Mouse (Mus musculus) forebrain, embryonic 16.5 days (tissue): ENCODE measurements around the gene Pdia2. TPM values are rescaled to one million over a fixed set of nuclear protein-coding genes. Genes with fewer than 3 reads are reported as not detected.
"Not testable (repeated sequence)": the region's sequence is repeated elsewhere in the genome, so short reads cannot be mapped to it uniquely, and the experiment has no call there.

Experiments
- ATAC-seq: fragments of 200-750 bp; cut with Nextera tagmentation; 2 replicates; pipeline ENCODE4 v1.8.0; 2017; ENCODE audit warnings: mild to moderate bottlenecking, moderate library complexity
- H3K27ac ChIP-seq: fragments of 300-500 bp; sonication (generic); 2 replicates; pipeline ENCODE4 v1.5.1; 2014; ENCODE audit warnings: low read length, control low read depth
- H3K27me3 ChIP-seq: fragments of 300-500 bp; sonication (generic); replicated peaks from 2 replicates; pipeline ENCODE4 v1.6.1; 2014; ENCODE audit warnings: low read length; ENCODE audit not compliant: control insufficient read depth, insufficient read depth
- H3K36me3 ChIP-seq: fragments of 300-500 bp; sonication (generic); 2 replicates; pipeline ENCODE4 v1.6.1; 2014; ENCODE audit not compliant: control insufficient read depth, insufficient read depth
- H3K4me1 ChIP-seq: fragments of 300-500 bp; sonication (generic); replicated peaks from 2 replicates; pipeline ENCODE4 v1.6.1; 2014; ENCODE audit warnings: low read length; ENCODE audit not compliant: control insufficient read depth, insufficient read depth
- H3K4me2 ChIP-seq: fragments of 300-500 bp; sonication (generic); 2 replicates; pipeline ENCODE4 v1.6.1; 2014; ENCODE audit warnings: mild to moderate bottlenecking, low read length, control low read depth
- H3K4me3 ChIP-seq: fragments of 300-500 bp; sonication (generic); replicated peaks from 2 replicates; pipeline ENCODE4 v1.5.1; 2014; ENCODE audit warnings: mild to moderate bottlenecking, low read length, control low read depth
- H3K9ac ChIP-seq: fragments of 300-500 bp; sonication (generic); replicated peaks from 2 replicates; pipeline ENCODE4 v1.6.1; 2014; ENCODE audit warnings: low read depth, low read length, control low read depth
- H3K9me3 ChIP-seq: fragments of 300-500 bp; sonication (generic); 2 replicates; pipeline ENCODE4 v1.6.1; 2016; ENCODE audit warnings: low read length; ENCODE audit not compliant: control insufficient read depth
- WGBS: fragments of 180-500 bp; shearing (Covaris S2); extraction: QIAGEN DNeasy Blood & Tissue Kit; methylation state at CpG from one replicate; pipeline ENCODE4 v1.1.7; 2014; 5-methylcytosine and 5-hydroxymethylcytosine counted together
- polyA plus RNA-seq: library from polyadenylated mRNA; unstranded; fragments of >200 nt; fragmentation: Nextera tagmentation; extraction: Ambion mirVana; gene quantifications from 2 replicates; pipeline ENCODE4 v1.2.1, GENCODE M21; 2015

The Pdia2 gene
- polyA plus RNA-seq, 1 experiment from 2014 or later, result not detected

DNA sequence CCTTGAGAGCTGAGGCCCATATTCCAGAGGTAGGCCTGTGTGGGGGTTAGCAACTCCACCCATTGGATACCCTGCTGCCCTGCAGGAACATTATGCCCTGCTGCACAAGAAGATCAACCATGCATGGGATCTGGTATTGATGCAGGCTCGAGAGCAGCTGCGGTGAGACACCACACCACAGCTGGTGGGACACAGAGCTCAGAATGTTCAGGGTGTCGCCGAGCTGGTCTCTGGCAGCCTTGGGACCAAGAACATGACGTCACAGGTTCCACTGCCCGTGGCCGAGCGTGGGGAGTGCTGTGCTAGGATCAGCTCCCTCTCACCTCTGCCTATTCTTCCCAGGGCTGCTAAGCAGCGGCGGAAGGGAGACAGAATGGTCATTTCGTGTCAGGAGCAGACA is 5.9 kb upstream of the Pdia2 start:
- 25% methylated on average over 11 of the region's 11 CpGs for WGBS

DNA sequence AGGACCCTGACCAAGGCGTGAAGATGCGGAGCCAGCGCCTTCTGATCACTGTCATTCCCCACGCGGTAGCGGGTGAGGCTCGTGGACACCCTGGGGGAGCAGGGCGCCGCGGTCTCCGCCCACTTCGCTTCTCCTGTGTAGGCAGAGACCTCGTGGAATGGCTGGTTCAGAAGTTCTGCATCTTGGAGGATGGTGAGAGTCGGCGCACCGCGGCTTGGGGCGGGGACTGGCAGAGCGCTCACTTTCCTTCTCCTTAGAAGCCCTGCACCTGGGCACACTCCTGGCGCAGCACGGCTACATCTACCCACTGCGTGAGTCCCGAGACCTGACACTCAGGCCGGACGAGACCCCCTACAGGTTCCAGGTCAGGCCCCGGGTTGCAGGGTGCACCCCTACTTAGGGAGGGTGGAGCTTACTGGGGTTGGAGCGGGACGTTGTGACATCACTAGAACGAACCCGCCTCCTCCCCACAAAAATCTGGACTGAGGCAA is 4.5 kb upstream of the Pdia2 start:
- Histone ChIP-seq H3K9ac (peak overlapping the region; percentile 12; the same call in 1 of the 2 replicates), H3K27ac (no peak overlapping the region), H3K4me3 (peak overlapping the region; percentile 48), H3K9me3 (no peaks in the 10 kb centered on the region), H3K36me3 (no peaks in the 10 kb centered on the region), H3K4me1 (peaks cover 17% of the 10 kb centered on the region), H3K4me2 (peak overlapping the region; percentile 81), H3K27me3 (peaks cover 30% of the 10 kb centered on the region)
- 2% methylated on average over 30 of the region's 30 CpGs for WGBS
- ATAC-seq, result peak; percentile 52

More for the DNA sequence above, 5.9 kb upstream of the Pdia2 start:
- Histone ChIP-seq H3K9ac (no peak overlapping the region), H3K4me2 (no peak overlapping the region), H3K4me1 (peaks cover 17% of the 10 kb centered on the region), H3K9me3 (no peaks in the 10 kb centered on the region), H3K4me3 (no peak overlapping the region), H3K36me3 (no peaks in the 10 kb centered on the region), H3K27ac (no peak overlapping the region), H3K27me3 (peaks cover 29% of the 10 kb centered on the region)
- ATAC-seq, result no peak

DNA sequence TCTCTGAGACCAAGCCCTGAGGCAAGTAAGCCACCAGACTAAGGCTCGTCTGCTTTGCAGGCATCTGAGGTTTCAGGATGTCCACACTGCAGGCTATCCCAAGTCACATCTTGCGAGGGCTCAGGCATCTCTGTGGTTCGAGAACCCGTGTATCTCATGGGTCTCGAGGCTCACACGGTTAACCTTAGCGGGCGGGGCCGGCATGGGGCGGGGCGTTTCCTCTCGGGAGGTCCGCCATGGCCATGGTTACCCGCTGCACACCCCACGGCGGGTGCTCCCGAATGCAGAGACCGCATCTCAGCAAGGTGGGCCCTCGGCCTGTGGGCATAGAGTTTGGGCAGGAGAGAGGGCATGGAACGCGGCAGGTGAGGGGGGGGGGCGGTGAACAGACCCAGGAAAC is 3.9 kb upstream of the Pdia2 start, which contains the start of gene Rgs11:
TSS of gene Rgs11 (plus strand) at position 215 of the 400 bp plus-strand sequence.
- peaks cover 30% of the 10 kb centered on the region for H3K27me3 ChIP-seq
- H3K4me3 ChIP-seq, result peak within 1 kb of the TSS; percentile 48
- H3K9ac ChIP-seq, result peak within 1 kb of the TSS; percentile 12; the same call in 1 of the 2 replicates
- H3K4me1 ChIP-seq, result peaks cover 17% of the 10 kb centered on the region
- no peak for ATAC-seq
- H3K27ac ChIP-seq, result no peak within 1 kb of the TSS
- 4% methylated on average over 21 of the region's 22 CpGs for WGBS
- no peaks in the 10 kb centered on the region for H3K9me3 ChIP-seq
- H3K36me3 ChIP-seq, result 0 out of 2 replicates have a peak, but pooled peaks cover 2% of the 10 kb centered on the region
- peak within 1 kb of the TSS; percentile 81 for H3K4me2 ChIP-seq

DNA sequence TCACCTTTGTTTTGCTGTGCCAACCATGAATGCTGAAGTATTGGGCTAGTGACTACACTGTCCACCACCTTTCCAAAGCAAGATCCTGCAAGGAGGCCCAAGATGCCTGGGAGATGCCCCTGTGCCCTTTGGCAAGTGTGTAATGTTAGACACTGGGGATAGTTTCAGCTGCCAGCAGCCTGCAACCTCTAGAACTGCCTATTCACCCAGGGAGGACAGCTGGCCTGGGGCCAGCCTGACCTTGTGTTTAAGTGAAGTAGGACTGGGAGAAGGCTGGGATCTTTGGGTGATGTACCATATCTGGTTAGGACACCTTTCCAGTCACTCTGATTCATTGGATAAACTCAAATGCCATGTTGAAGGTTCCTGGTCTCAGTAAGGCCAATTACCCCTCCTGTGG is 3.1 kb upstream of the Pdia2 start:
- Histone ChIP-seq H3K4me1 (peaks cover 17% of the 10 kb centered on the region), H3K27me3 (peaks cover 30% of the 10 kb centered on the region), H3K4me2 (no peak overlapping the region), H3K9ac (no peak overlapping the region), H3K27ac (no peak overlapping the region), H3K36me3 (0 out of 2 replicates have a peak, but pooled peaks cover 4% of the 10 kb centered on the region), H3K9me3 (no peaks in the 10 kb centered on the region), H3K4me3 (no peak overlapping the region)
- ATAC-seq, result no peak

DNA sequence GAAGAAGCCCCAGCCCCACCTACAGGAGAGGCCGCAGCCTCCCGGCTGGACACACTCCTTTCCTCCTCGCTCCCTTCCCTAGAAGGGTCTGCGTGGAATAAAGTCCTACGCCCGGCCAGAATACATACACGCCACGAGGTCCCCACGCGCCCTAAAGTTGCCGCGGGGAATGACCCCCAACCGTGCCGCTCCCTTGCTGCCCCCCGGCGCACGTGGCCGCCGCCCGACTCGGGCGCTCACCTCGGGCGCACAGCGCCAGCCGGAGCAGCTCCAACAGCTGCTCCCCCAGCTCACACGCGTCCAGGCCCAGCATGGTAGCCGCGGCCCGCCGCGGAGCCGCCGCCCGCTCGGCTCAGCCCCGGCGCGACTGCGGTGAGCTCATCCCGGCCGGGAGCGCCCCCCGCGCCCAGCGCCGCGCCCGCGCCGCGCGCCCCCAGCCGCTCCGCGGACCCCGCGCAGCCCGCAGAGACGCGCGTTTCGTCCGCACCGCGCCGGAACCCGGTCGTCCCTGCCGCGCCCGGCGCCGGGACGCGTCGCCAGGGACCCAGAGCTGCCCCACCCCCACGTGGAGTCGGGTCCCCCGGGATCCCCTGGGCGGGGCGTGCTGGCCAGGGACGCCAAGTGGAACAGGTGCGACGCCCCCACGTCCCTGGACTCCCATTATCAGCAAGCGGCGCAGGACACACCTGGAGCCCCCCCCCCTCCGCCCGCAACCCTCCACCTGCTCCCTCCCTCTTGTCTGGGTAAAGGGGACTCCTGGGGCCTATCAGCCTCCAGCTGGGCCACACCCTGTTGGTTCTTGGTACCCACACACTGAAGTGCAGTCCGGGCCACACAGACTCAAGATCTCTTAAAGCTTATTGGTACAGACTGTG is 2.2 kb upstream of the Pdia2 start:
- peak overlapping the region; percentile 69 for H3K9ac ChIP-seq
- H3K4me3 ChIP-seq, result peak overlapping the region; percentile 58
- H3K27ac ChIP-seq, result no peak overlapping the region
- no peaks in the 10 kb centered on the region for H3K9me3 ChIP-seq
- peak overlapping the region; percentile 91 for H3K4me2 ChIP-seq
- peaks cover 17% of the 10 kb centered on the region for H3K4me1 ChIP-seq
- under 1% methylated on average over 86 of the region's 92 CpGs for WGBS
- ATAC-seq, result peak; percentile 55; the same call in 1 of the 2 replicates
- H3K36me3 ChIP-seq, result peaks cover 4% of the 10 kb centered on the region; the same call in 1 of the 2 replicates
- peaks cover 30% of the 10 kb centered on the region for H3K27me3 ChIP-seq

DNA sequence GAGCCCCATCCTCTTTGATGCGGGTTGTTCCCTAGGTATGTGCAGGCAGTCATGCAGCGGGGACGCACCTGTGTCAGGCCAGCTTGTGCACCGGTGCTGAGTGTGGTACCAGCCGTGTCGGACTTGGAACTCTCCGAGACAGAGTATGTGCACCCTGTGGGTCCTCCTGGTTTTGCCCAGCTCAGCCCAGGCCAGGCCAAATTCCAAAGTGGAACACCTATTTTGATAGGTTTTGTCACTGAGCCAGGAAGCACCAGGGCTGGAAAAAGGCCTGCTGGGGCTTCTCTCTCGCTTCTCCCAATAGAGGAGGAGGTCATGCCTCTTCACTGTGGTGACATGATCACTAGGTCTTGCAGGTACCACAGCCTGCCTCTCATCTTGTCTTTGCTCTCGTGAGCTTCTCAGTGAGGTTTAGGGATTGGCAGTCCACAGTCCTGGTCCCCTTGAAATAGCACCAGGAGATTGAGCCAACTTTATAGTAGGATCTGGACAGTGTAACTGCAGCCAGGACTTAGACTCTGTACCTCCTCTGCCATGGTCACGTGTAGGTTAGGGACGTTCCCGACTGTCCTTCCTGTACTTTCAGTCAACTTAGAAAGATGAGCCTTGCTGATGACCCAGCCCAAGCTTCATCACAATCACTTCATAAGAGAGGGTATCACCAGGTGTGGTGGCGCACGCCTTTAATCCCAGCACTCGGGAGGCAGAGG is 6.3 kb downstream of the Pdia2 start:
- WGBS, result 98% methylated on average over 15 of the region's 15 CpGs
- Histone ChIP-seq H3K36me3 (peaks cover 32% of the 10 kb centered on the region), H3K9me3 (no peaks in the 10 kb centered on the region), H3K9ac (no peak overlapping the region), H3K27me3 (no peaks in the 10 kb centered on the region), H3K4me1 (no peaks in the 10 kb centered on the region), H3K27ac (no peak overlapping the region), H3K4me3 (no peak overlapping the region), H3K4me2 (no peak overlapping the region)
- ATAC-seq, result no peak

DNA sequence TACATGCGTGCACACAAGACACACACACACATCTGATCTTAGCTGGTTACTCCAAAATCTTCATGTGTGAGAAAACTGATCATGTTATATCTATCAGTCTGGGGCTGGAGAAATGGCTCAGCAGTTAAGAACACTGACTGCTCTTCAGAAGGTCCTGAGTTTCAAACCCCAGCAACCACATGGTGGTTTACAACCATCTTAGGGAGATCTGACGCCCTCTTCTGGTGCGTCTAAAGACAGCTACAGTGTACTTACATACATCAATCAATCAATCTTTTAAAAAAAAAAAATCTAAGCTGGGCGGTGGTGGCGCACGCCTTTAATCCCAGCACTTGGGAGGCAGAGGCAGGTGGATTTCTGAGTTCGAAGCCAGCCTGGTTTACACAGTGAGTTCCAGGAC is 7.4 kb downstream of the Pdia2 start:
- not testable (repeated sequence) for H3K9ac ChIP-seq, H3K27me3 ChIP-seq, H3K4me3 ChIP-seq, H3K9me3 ChIP-seq, H3K4me2 ChIP-seq, ATAC-seq, H3K27ac ChIP-seq, H3K4me1 ChIP-seq
- H3K36me3 ChIP-seq, result peaks cover 31% of the 10 kb centered on the region
- 92% methylated on average over 7 of the region's 7 CpGs for WGBS

DNA sequence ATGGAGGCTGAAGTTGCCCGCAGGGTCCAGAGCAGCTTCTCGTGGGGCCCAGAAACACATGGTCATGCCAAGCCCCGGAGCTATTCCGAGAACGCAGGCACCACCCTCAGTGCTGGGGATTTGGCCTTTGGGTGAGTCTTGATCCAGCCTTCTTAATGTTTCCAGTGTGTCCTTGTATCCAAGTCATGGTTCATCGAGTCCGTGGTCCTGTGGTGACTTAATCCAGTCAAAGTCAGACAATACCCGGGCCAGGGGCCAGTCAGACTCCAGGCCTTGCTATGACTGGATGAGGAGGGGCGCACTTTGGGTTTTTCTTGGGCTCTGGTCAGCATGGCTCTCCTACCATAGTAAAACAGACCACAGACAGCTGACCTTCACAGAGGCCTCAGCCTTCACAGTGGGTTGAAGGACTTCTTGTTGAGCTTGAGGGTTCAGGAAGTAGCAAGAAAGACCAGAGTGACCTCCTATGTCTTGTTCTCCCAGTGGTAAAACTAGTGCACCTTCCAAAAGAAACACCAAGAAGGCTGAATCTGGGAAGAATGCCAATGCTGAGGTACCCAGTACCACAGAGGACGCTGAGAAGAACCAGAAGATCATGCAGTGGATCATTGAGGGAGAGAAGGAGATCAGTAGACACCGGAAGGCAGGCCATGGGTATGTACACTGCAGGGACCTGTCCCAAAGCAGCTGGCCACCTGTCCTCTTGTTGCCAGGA is 10.6 kb downstream of the Pdia2 start:
- Histone ChIP-seq H3K9ac (no peak overlapping the region), H3K27me3 (no peaks in the 10 kb centered on the region), H3K27ac (no peak overlapping the region), H3K36me3 (peaks cover 25% of the 10 kb centered on the region), H3K4me3 (no peak overlapping the region), H3K4me1 (no peaks in the 10 kb centered on the region), H3K4me2 (no peak overlapping the region), H3K9me3 (no peaks in the 10 kb centered on the region)
- no peak for ATAC-seq
- 93% methylated on average over 11 of the region's 11 CpGs for WGBS

DNA sequence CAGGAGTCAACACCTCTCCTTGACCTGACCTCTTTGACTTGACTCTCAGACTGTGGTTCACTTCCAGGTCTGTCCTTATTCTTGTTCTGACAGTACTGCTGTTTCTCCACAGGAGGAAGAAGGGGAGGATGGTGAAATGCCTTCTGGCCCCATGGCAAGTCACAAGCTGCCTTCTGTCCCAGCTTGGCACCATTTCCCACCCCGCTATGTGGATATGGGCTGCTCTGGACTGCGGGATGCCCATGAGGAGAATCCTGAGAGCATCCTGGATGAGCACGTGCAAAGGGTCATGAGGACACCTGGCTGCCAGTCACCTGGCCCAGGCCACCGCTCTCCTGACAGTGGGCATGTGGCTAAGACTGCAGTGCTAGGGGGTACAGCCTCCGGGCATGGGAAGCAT is 11.3 kb downstream of the Pdia2 start:
- H3K27ac ChIP-seq, result no peak overlapping the region
- no peak for ATAC-seq
- no peaks in the 10 kb centered on the region for H3K4me1 ChIP-seq
- no peak overlapping the region for H3K9ac ChIP-seq
- H3K4me3 ChIP-seq, result no peak overlapping the region
- peaks cover 25% of the 10 kb centered on the region for H3K36me3 ChIP-seq
- WGBS, result 99% methylated on average over 5 of the region's 5 CpGs
- H3K4me2 ChIP-seq, result no peak overlapping the region
- no peaks in the 10 kb centered on the region for H3K27me3 ChIP-seq
- no peaks in the 10 kb centered on the region for H3K9me3 ChIP-seq
